Mouse (Mus musculus) granulocyte monocyte progenitor cell, adult 5-6 weeks (primary cell): ENCODE data around the gene Dhx40. TPM values are rescaled to one million over a fixed set of nuclear protein-coding genes. Genes with fewer than 3 reads are reported as not detected.
A peak's percentile ranks its signal among the peaks of the same experiment; 100 is the strongest.
"Not testable (repeated sequence)": the region's sequence is repeated elsewhere in the genome, so short reads cannot be mapped to it uniquely, and the experiment has no call there.

Experiments
- ATAC-seq: replicated peaks from 2 replicates; pipeline ENCODE4 v1.8.0; 2016; ENCODE audit warnings: mild to moderate bottlenecking, moderate TSS enrichment, inconsistent platforms; ENCODE audit not compliant: poor library complexity, severe bottlenecking
- total RNA-seq, 2 experiments: library from RNA; stranded (forward) in 1 of 2; stranded (reverse) in 1 of 2; fragments of 200-712, 200-1000 nt in 1 of 2; fragments of >200 nt in 1 of 2; fragmentation: Nextera tagmentation in 1 of 2; gene quantifications; 2 replicates each; pipeline ENCODE4 v1.2.3; 2014 to 2017

Gene Dhx40
- total RNA-seq, 2 experiments from 2014 or later = 19.3 to 31.7 TPM

GRCm38 (mm10) chr11:86756156-86757141 is 51.1 kb downstream of the Dhx40 start:
- peak; percentile 9 for ATAC-seq

- no peak for ATAC-seq
Measured at GRCm38 (mm10) chr11:86752404-86752803, 55.1 kb downstream of the Dhx40 start.

DNA sequence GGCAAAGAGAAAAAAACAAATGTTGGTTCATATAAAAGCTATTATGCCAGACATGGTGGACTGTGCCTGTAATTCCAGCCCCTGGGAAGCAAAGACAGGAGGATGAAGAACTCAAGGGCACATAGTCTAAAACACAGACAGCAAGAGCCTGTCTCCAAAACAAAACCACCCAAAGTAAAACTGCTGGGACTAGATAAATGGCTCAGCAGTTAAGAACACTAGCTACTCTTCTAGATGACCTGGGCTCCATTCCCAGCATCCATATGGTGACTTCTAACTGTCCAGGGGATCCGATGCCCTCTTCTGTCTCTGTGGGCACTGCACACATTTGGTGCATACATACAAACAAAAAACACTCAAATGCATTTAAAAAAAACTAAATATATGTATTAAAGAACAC is 56.5 kb downstream of the Dhx40 start:
- ATAC-seq = no peak

GRCm38 (mm10) chr11:86749776-86750423 is 57.6 kb downstream of the Dhx40 start:
- ATAC-seq = peak; percentile 79

GRCm38 (mm10) chr11:86745634-86746404 is 61.7 kb downstream of the Dhx40 start:
- peak; percentile 68 for ATAC-seq

GRCm38 (mm10) chr11:86742605-86743004 is 64.9 kb downstream of the Dhx40 start:
- ATAC-seq = no peak

DNA sequence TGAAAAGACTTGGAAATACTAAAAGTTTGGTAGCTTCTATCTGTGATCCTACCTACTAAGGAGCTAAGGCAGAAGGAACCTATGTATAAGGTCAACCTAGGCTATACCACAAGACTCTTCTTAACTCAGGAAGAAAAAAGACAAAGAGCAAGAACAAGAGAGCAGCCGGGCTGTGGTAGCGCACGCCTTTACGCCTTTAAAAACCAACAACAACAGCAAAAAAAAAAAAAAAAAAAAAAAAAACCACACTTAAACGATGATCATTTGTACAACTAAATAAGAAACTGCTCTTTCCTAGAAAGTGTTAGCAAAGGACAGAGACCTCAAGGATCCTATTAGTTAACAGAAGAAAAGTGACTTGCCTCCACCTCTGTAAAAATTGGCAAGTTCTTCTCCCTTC is 66.0 kb downstream of the Dhx40 start:
- no peak for ATAC-seq

DNA sequence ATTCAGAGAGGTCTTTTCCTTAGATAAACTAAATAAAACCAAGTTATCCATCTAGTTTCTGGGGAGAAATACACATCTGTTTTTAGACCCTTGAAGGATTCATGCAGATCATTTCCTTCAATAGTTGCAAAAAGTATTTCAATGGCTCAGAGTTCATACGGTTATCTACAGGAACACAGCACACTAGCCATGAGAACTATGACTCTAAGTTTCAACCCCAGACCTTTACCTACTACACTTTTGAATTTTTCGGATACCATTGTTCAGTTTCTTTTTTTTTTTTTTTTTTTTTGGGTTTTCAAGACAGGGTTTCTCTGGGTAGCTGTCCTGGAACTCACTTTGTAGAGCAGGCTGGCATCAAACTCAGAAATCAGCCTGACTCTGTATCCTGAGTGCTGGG is 68.1 kb downstream of the Dhx40 start:
- no peak for ATAC-seq

DNA sequence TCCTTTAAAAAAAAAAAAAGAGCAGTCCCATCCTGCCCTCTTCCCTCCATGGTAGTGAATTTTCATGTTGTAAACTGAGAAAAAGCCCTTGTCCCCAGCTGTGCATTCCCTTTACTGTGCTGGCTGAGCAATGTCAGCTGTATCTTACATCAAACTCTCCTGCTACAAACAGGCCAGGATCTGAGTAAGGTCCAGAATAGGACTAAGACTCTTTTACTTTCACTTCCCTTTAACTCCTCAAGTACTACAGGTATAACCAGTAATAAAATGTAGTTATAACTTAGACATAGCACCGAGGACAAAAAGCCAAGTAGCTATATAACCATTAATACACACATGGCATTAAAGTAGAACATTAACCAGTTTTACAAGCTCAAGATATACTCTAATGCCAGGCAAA is 68.6 kb downstream of the Dhx40 start:
- peak; percentile 70 for ATAC-seq

- not testable (repeated sequence) for ATAC-seq
Measured at GRCm38 (mm10) chr11:86738308-86738707, 69.2 kb downstream of the Dhx40 start.

DNA sequence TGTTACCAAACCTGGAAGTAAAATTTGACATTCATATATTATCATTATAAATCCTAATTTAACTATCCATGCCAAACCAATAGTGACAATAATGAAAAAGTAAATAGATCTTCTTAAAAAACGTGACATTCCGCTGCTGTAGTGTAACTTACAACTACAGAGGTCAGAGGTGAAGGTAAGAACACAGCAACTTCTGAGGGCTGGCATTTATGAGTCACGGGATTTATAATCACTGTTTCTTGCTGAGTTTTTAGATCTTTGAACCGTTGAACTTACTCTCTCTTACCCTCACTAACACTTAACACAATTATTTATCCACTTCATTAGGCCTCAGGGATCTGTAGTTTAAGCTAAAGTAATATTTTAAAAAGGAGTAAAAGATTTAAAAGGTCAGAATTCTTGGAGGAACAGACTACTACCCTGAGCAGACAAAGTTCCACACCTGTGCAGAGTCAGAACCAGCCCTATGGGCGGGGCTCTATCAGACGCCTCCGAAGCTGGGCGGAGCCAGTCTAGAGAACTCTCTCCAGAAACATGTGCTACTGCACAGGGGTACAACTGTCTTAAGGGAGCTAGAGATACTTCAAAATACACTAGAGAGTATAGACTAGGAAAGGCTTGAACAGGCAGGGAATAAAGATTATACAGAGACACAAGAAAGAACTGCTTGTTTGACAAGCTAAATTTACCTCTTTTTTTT is 70.1 kb downstream of the Dhx40 start:
- ATAC-seq = no peak

DNA sequence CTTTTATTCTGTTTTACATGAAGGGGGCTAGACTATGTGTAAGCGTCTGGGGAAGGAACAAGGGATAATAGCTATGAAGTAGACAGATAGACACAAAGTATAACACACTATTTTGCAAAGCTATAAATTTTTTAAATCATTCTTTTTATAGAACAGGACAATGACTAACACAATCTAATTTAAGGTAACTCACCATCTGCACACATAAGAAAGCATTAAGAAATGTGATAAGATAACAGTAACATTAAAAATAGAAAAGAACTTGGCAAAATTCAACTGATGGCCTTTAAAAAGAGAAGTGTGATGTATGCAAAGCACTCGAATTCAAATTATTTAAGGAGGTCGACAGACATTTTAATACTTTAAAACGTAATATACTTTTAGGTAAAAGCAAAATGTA is 72.6 kb downstream of the Dhx40 start:
- no peak for ATAC-seq

GRCm38 (mm10) chr11:86734241-86734939 is 73.2 kb downstream of the Dhx40 start:
- ATAC-seq = no peak

- ATAC-seq = no peak
Measured at GRCm38 (mm10) chr11:86731443-86731842, 76.1 kb downstream of the Dhx40 start.

- ATAC-seq = no peak
Measured at GRCm38 (mm10) chr11:86725607-86726006, 81.9 kb downstream of the Dhx40 start.

DNA sequence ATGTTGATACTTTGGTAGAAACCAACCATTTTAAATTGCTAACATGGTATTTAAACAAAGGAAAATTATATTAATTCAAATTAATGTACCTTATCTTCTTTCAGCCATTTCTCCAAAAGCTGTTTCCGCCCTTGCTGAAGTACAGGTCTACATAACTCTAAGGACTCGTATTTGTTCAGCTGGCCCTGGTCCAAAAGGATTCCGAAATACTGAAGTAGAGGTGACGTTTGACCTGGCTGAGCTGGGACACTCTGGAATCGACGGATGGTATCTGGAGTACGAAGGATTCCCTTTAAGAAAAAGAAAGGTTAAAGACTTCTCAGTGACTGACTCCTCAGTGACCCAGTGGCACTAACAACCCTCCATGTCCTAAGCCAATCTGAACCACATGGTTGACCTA is 82.6 kb downstream of the Dhx40 start:
- no peak for ATAC-seq

DNA sequence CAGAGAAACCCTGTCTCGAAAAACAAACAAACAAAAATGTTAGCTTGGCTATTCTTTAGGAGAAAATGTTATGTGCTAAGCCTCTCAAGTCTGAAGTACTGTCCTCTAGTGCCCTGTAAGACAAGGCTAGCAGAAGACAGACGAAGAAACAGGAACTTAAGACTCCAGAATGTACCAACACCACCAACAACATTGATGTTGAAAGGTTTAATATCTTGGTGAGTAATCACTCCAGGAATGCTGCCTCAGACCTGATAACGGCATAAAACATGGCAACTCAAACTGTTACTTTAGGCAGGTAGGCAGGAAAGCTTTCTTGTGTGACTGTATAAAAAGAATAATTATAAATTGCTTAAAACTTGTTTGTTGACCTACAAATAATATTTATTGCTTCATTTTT is 83.5 kb downstream of the Dhx40 start:
- ATAC-seq = peak; percentile 90

DNA sequence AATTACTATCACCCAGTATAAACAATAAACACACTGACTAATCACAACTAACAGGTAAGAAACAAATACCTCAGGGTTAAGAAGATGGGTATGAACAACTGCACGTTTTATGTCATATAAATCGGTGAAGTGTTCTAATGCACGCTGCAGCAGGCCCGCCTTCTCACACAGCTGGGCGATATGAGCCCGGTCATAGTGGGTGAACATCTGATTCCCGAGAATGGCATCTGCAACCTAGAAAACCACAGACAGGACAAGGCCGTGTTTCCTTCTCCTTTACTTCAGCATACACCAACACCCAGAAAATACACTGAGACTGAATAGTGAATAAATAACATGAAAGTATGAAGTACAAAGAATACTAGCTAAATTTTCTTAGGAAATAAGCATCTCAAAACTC is 88.2 kb downstream of the Dhx40 start:
- peak; percentile 67 for ATAC-seq
